Mouse (Mus musculus): ENCODE measurements at regions not wholly inside any gene's neighbourhood (a gene's known extent, or its start where the extent isn't known, plus 50 kb on each side); places are given as distances from the start of the nearest gene placed in this dataset.

- Histone ChIP-seq H3K9me3 (no peaks in the 10 kb centered on the region), H3K4me3 (no peak overlapping the region), H3K4me1 (no peaks in the 10 kb centered on the region), H3K27ac (no peak overlapping the region), H3K4me2 (no peak overlapping the region), H3K9ac (no peak overlapping the region), H3K36me3 (replicated peaks) (no peaks in the 10 kb centered on the region), H3K27me3 (replicated peaks) (no peaks in the 10 kb centered on the region)
- 86% methylated on average over 9 of the region's 9 CpGs for WGBS
- ATAC-seq (replicated peaks): no peak
Observed at GRCm38 (mm10) chr13:5425491-5426232, 435.6 kb upstream of the Klf6 start.

DNA sequence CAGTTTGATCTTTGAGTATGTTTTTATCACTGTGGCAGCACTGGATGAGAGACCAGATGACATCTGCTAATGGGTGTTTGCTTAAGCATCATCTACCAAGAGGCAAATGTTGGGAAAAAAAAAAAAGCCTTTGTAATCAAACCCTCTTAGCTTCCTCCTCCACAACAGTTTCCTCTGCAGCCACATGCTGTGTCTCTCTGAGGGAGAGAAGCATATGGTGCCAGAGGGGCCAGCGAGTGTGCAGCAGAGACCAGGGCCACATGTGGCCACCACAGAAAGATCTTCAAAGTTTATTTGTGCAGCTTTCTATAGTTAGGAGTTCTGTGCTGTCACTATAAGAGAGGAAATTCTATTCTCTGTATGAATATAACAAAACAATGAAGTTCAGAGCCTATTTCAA, 427.6 kb upstream of the Klf6 start:
- H3K9ac ChIP-seq: no peak overlapping the region
- H3K4me1 ChIP-seq: no peaks in the 10 kb centered on the region
- H3K4me2 ChIP-seq: no peak overlapping the region
- no peaks in the 10 kb centered on the region for H3K36me3 ChIP-seq (replicated peaks)
- H3K27me3 ChIP-seq (replicated peaks): no peaks in the 10 kb centered on the region
- ATAC-seq (replicated peaks): no peak
- WGBS: 38% methylated on average over 1 of the region's 1 CpGs
- no peak overlapping the region for H3K27ac ChIP-seq
- H3K9me3 ChIP-seq: no peaks in the 10 kb centered on the region
- H3K4me3 ChIP-seq: no peak overlapping the region

DNA sequence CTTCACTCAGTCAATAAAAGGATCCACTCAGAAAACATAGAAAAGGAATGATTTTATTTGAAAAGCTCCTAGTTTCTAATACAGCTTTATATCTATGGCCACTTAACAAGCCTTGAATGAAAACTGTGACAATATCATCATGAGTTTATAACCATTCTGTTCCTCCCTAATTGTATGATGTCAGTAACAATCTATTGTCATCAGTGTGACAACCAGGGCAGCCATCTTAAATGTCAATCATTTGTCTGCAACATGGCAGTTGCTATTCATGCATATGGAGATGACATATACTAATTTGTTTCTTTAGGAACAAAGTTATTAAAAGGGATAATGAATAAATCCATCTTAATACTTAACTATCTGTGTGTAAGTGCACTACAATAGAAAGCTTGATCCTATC, 426.2 kb upstream of the Klf6 start:
- no peak for ATAC-seq (replicated peaks)
- H3K36me3 ChIP-seq (replicated peaks): no peaks in the 10 kb centered on the region
- no peak overlapping the region for H3K27ac ChIP-seq
- H3K27me3 ChIP-seq (replicated peaks): no peaks in the 10 kb centered on the region
- H3K4me3 ChIP-seq: no peak overlapping the region
- H3K9me3 ChIP-seq: no peaks in the 10 kb centered on the region
- H3K4me1 ChIP-seq: no peaks in the 10 kb centered on the region
- H3K9ac ChIP-seq: no peak overlapping the region
- H3K4me2 ChIP-seq: no peak overlapping the region

DNA sequence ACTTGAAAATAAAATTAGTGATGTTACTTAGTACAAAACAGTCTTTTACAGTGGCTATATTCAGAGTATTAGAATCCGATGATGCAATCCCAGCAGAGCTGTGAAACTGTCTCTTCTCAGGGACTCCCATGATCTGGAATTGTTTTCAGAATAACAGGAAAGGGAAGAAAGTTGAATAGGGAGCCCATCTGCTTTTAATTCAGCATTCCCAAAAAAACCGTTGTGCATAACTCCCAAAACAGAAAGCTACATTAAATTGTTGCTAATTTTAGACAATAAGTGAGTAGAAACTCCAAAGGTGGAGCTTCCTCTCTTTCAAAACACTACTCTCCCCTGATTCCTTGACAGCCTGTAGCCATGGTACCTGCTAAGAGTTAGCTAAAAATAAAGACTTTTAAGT, 425.1 kb upstream of the Klf6 start:
- no peak for ATAC-seq (replicated peaks)
- 82% methylated on average over 2 of the region's 2 CpGs for WGBS
- Histone ChIP-seq H3K27me3 (replicated peaks) (no peaks in the 10 kb centered on the region), H3K9ac (no peak overlapping the region), H3K4me1 (no peaks in the 10 kb centered on the region), H3K9me3 (no peaks in the 10 kb centered on the region), H3K27ac (no peak overlapping the region), H3K36me3 (replicated peaks) (no peaks in the 10 kb centered on the region), H3K4me2 (no peak overlapping the region), H3K4me3 (no peak overlapping the region)

- WGBS: 78% methylated on average over 4 of the region's 4 CpGs
Observed at GRCm38 (mm10) chr13:5440454-5440853, 420.8 kb upstream of the Klf6 start.

DNA sequence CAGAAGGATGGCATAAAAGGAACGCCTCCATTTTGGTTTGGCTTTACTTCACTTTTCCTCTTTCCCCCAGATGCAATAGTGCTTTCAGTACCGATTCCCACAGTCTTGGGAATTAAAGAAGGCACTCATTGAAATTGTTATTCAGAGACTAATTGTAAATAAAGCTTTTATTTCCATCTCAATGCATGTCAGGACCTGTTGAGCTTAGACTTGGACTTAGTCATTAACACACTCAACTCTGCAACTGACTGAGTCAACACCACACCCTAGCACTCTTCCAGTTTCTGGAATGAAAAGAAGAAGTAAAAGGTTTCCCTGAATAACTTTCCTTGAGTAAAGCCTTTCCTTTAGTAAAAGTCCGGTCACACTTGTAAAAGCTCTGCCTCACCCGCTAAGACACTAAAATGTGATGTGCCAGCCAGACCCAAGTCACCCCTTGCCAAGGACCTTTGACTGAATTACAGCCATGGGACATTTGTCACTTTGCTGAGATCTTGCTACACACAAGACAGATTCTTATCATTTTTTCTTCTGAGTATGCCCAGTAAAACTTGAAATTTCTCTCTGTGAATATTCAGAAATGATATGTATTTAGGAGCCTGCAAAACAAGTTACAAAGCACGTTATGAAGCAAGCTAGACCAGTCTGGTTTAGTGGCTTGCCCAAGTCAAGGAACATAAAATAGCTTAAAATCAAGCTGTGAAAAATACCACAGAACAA, 416.4 kb upstream of the Klf6 start:
- Histone ChIP-seq H3K4me3 (no peak overlapping the region), H3K9me3 (no peaks in the 10 kb centered on the region), H3K4me1 (no peaks in the 10 kb centered on the region), H3K27me3 (replicated peaks) (no peaks in the 10 kb centered on the region), H3K36me3 (replicated peaks) (no peaks in the 10 kb centered on the region), H3K4me2 (no peak overlapping the region), H3K9ac (no peak overlapping the region), H3K27ac (no peak overlapping the region)
- 86% methylated on average over 5 of the region's 5 CpGs for WGBS
- ATAC-seq (replicated peaks): no peak

More at GRCm38 (mm10) chr13:5440454-5440853, 420.8 kb upstream of the Klf6 start:
- H3K36me3 ChIP-seq (replicated peaks): no peaks in the 10 kb centered on the region
- ATAC-seq (replicated peaks): no peak
- H3K9me3 ChIP-seq: no peaks in the 10 kb centered on the region
- no peak overlapping the region for H3K27ac ChIP-seq
- no peak overlapping the region for H3K9ac ChIP-seq
- no peaks in the 10 kb centered on the region for H3K4me1 ChIP-seq
- no peak overlapping the region for H3K4me3 ChIP-seq
- H3K27me3 ChIP-seq (replicated peaks): no peaks in the 10 kb centered on the region
- no peak overlapping the region for H3K4me2 ChIP-seq

- Histone ChIP-seq H3K36me3 (replicated peaks) (no peaks in the 10 kb centered on the region), H3K27ac (no peak overlapping the region), H3K4me3 (no peak overlapping the region), H3K9me3 (no peaks in the 10 kb centered on the region), H3K4me1 (no peaks in the 10 kb centered on the region), H3K4me2 (no peak overlapping the region), H3K9ac (no peak overlapping the region), H3K27me3 (replicated peaks) (no peaks in the 10 kb centered on the region)
- no peak for ATAC-seq (replicated peaks)
- 74% methylated on average over 1 of the region's 1 CpGs for WGBS
Observed at GRCm38 (mm10) chr13:5448601-5449000, 412.7 kb upstream of the Klf6 start.

GRCm38 (mm10) chr13:5480779-5481178, 380.5 kb upstream of the Klf6 start:
- Histone ChIP-seq H3K4me2 (no peak overlapping the region), H3K36me3 (replicated peaks) (no peaks in the 10 kb centered on the region), H3K27me3 (replicated peaks) (no peaks in the 10 kb centered on the region), H3K4me3 (no peak overlapping the region), H3K4me1 (no peaks in the 10 kb centered on the region), H3K27ac (no peak overlapping the region), H3K9ac (no peak overlapping the region), H3K9me3 (no peaks in the 10 kb centered on the region)
- WGBS: 81% methylated on average over 2 of the region's 2 CpGs
- ATAC-seq (replicated peaks): no peak

DNA sequence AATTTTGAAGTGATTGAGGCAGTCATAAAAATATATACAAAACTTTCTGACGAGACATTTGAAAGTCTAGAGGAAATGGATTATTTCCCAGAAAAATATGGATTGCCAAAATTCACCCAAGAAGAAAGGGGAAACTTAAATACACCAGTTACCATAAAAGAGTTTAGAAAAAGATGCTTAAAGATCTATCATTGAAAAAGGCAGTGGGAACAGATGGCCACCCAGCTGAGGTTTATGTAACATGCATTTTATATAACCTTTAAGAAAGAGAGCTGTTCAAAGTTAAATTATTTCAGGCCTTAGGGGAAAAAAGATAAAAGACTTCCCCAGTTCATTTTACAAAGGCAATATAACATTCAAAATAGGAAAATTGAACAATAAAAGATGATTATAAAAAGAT, 369.0 kb upstream of the Klf6 start:
- no peak overlapping the region for H3K9ac ChIP-seq
- WGBS: 75% methylated on average over 1 of the region's 1 CpGs
- no peaks in the 10 kb centered on the region for H3K36me3 ChIP-seq (replicated peaks)
- H3K4me3 ChIP-seq: no peak overlapping the region
- H3K27ac ChIP-seq: no peak overlapping the region
- H3K4me1 ChIP-seq: no peaks in the 10 kb centered on the region
- H3K4me2 ChIP-seq: no peak overlapping the region
- H3K27me3 ChIP-seq (replicated peaks): no peaks in the 10 kb centered on the region
- H3K9me3 ChIP-seq: no peaks in the 10 kb centered on the region
- no peak for ATAC-seq (replicated peaks)

GRCm38 (mm10) chr13:5497535-5497934, 363.7 kb upstream of the Klf6 start:
- Histone ChIP-seq H3K27ac (no peak overlapping the region), H3K27me3 (replicated peaks) (no peaks in the 10 kb centered on the region), H3K4me2 (no peak overlapping the region), H3K9me3 (no peaks in the 10 kb centered on the region), H3K9ac (no peak overlapping the region), H3K4me3 (no peak overlapping the region), H3K36me3 (replicated peaks) (no peaks in the 10 kb centered on the region), H3K4me1 (no peaks in the 10 kb centered on the region)
- ATAC-seq (replicated peaks): no peak

DNA sequence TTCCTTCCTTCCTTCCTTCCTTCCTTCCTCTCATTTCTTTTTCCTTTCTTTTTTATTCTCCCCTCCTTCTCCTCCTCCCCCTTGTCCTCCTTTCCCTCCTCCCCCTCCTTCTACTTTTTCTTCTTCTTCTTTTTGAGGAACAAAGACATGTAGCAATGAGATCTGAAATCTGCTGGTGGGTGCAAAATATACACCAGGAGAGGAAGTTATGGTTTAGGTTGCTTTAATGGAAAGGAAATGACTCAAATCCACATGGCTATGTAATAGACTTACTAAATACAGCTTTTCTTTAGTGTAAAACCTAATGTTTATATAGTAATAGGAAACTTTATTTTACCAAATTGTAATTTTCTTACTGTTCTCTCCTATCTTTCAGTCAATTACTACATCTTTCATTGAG, 349.5 kb upstream of the Klf6 start:
- no peaks in the 10 kb centered on the region for H3K9me3 ChIP-seq
- no peak overlapping the region for H3K4me3 ChIP-seq
- H3K4me2 ChIP-seq: no peak overlapping the region
- no peaks in the 10 kb centered on the region for H3K4me1 ChIP-seq
- H3K27me3 ChIP-seq (replicated peaks): no peaks in the 10 kb centered on the region
- no peak overlapping the region for H3K27ac ChIP-seq
- no peak overlapping the region for H3K9ac ChIP-seq
- no peaks in the 10 kb centered on the region for H3K36me3 ChIP-seq (replicated peaks)
- ATAC-seq (replicated peaks): no peak

GRCm38 (mm10) chr13:5515552-5515951, 345.7 kb upstream of the Klf6 start:
- Histone ChIP-seq H3K4me1 (no peaks in the 10 kb centered on the region), H3K9me3 (no peaks in the 10 kb centered on the region), H3K4me3 (no peak overlapping the region), H3K9ac (no peak overlapping the region), H3K4me2 (no peak overlapping the region), H3K27ac (no peak overlapping the region), H3K27me3 (replicated peaks) (no peaks in the 10 kb centered on the region), H3K36me3 (replicated peaks) (no peaks in the 10 kb centered on the region)
- ATAC-seq (replicated peaks): no peak
- WGBS: 66% methylated on average over 2 of the region's 2 CpGs

- Histone ChIP-seq H3K4me1 (no peaks in the 10 kb centered on the region), H3K27me3 (replicated peaks) (no peaks in the 10 kb centered on the region), H3K4me3 (no peak overlapping the region), H3K4me2 (no peak overlapping the region), H3K9me3 (no peaks in the 10 kb centered on the region), H3K27ac (no peak overlapping the region), H3K9ac (no peak overlapping the region), H3K36me3 (replicated peaks) (no peaks in the 10 kb centered on the region)
- WGBS: 82% methylated on average over 2 of the region's 2 CpGs
- no peak for ATAC-seq (replicated peaks)
Observed at GRCm38 (mm10) chr13:5516088-5516487, 345.2 kb upstream of the Klf6 start.

All from midbrain, embryonic 15.5 days (tissue).